Mouse (Mus musculus) ES-Bruce4 (cell line): Measurements from ENCODE around the gene Plau. TPM values are rescaled to one million over a fixed set of nuclear protein-coding genes. Genes with fewer than 3 reads are reported as not detected.

Experiments used
- H3K27ac ChIP-seq: 2 replicates; pipeline ENCODE4 v1.5.1; 2012; ENCODE audit warnings: low read length, inconsistent platforms; ENCODE audit not compliant: insufficient read depth
- H3K27me3 ChIP-seq: 2 replicates; pipeline ENCODE4 v1.6.1; 2012; ENCODE audit warnings: mild to moderate bottlenecking, low read length, inconsistent platforms; ENCODE audit not compliant: control insufficient read depth, poor library complexity, insufficient read depth, severe bottlenecking
- H3K36me3 ChIP-seq: 2 replicates; pipeline ENCODE4 v1.6.1; 2012; ENCODE audit warnings: inconsistent platforms, mild to moderate bottlenecking, low read length, moderate library complexity; ENCODE audit not compliant: control insufficient read depth, poor library complexity, insufficient read depth, severe bottlenecking
- H3K4me1 ChIP-seq: one replicate; pipeline ENCODE4 v1.8.1; 2011; ENCODE audit warnings: low read length; ENCODE audit not compliant: control insufficient read depth, insufficient read depth
- H3K4me3 ChIP-seq: 2 replicates; pipeline ENCODE4 v1.5.1; 2011; ENCODE audit warnings: low read depth, mild to moderate bottlenecking, low read length
- H3K9ac ChIP-seq: 2 replicates; pipeline ENCODE4 v1.6.1; 2012; ENCODE audit warnings: low read depth, mild to moderate bottlenecking, inconsistent platforms; ENCODE audit not compliant: poor library complexity, severe bottlenecking
- H3K9me3 ChIP-seq: replicated peaks from 2 replicates; pipeline ENCODE4 v1.6.1; 2012; ENCODE audit warnings: mild to moderate bottlenecking, low read length, inconsistent platforms; ENCODE audit not compliant: control insufficient read depth, poor library complexity, insufficient read depth, severe bottlenecking
- CTCF ChIP-seq: IDR thresholded peaks from one replicate; pipeline ENCODE4 v1.8.1; 2011; ENCODE audit warnings: low read depth, low read length
- EP300 ChIP-seq: IDR thresholded peaks from 2 replicates; pipeline ENCODE4 v1.6.1; 2011; ENCODE audit warnings: low read depth, low read length; ENCODE audit not compliant: insufficient read depth
- POLR2A ChIP-seq: IDR thresholded peaks from one replicate; pipeline ENCODE4 v1.8.1; 2011; ENCODE audit warnings: low read length; ENCODE audit not compliant: insufficient read depth
- polyA plus RNA-seq: library from polyadenylated mRNA; stranded (reverse); fragments of >200 nt; gene quantifications from 2 replicates; pipeline ENCODE4 v1.2.4, GENCODE M21; 2011; ENCODE audit warnings: low read depth; ENCODE audit not compliant: missing spikeins, insufficient read depth, insufficient read length

Plau gene
- polyA plus RNA-seq, 1 experiment, result 5.5 TPM

DNA sequence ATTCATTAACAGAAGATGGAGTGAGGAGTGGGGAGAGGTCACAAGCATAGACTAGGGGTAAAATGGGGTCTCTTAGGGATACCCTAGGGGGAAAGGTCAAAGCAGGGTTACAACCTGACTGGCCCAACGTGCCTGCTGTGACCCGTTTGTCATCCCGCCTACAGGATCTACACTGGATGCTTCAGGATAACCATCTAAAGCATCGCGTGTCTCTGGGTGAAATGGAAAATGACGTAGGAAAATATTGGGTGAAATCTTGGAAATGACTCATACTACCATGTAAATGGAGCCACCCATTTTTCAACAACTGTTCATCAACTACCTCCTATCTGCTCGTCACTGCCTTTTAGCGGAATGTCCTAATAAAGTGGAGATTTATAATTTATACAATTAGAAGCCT is 40.3 kb upstream of the Plau start:
- no peak overlapping the region for H3K4me3 ChIP-seq
- no peaks in the 10 kb centered on the region for H3K27me3 ChIP-seq
- H3K4me1 ChIP-seq, result no peaks in the 10 kb centered on the region
- H3K9ac ChIP-seq, result no peak overlapping the region
- H3K27ac ChIP-seq, result no peak overlapping the region
- H3K9me3 ChIP-seq, result no peaks in the 10 kb centered on the region
- TF ChIP-seq EP300 (no peak), CTCF (no peak), POLR2A (no peak)
- H3K36me3 ChIP-seq, result no peaks in the 10 kb centered on the region

DNA sequence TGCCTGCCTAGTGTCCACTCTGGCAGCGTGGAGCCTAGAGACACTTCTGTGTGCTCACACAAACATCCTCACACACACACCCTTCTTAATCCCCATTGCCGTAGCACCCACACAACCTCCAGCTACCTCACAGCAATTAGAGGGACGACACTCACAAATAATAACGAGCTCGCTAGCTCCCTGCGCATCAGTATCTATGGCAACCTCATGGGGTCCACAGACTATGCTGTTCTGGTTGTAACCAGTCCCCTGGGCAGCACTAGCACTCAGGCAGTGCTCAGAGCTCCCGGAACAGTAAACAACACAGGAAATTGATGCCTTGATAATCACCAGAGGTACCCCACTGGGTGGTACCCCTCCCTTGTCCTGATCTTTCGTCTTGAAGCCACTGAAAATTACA is 39.8 kb upstream of the Plau start:
- Histone ChIP-seq H3K4me1 (no peaks in the 10 kb centered on the region), H3K9me3 (no peaks in the 10 kb centered on the region), H3K27me3 (no peaks in the 10 kb centered on the region), H3K4me3 (no peak overlapping the region), H3K27ac (no peak overlapping the region), H3K9ac (no peak overlapping the region), H3K36me3 (no peaks in the 10 kb centered on the region)
- TF ChIP-seq CTCF (no peak), EP300 (no peak)

DNA sequence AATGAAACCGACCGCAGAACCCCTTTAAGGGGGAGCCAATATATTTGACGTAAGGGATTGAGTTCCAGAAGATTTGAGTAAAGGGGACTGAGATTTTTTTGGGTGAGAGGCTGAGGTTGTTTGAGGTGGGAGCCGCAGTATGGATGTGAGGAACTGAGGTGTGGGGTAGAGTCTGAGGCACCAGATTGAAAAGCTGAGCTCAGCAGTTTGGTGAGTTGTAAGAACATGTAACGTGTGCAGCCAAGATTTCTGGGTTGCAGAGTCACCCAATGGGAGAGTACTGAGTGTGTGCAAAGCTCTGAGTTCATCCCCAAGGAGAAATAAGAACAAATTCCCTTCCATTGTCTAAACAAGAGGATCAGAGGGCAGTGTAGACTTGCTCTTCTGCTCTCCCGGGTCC is 38.2 kb upstream of the Plau start:
- TF ChIP-seq POLR2A (no peak), EP300 (no peak), CTCF (no peak)
- Histone ChIP-seq H3K4me3 (no peak overlapping the region), H3K4me1 (no peaks in the 10 kb centered on the region), H3K9ac (no peak overlapping the region), H3K9me3 (no peaks in the 10 kb centered on the region), H3K27me3 (no peaks in the 10 kb centered on the region), H3K27ac (no peak overlapping the region), H3K36me3 (no peaks in the 10 kb centered on the region)

DNA sequence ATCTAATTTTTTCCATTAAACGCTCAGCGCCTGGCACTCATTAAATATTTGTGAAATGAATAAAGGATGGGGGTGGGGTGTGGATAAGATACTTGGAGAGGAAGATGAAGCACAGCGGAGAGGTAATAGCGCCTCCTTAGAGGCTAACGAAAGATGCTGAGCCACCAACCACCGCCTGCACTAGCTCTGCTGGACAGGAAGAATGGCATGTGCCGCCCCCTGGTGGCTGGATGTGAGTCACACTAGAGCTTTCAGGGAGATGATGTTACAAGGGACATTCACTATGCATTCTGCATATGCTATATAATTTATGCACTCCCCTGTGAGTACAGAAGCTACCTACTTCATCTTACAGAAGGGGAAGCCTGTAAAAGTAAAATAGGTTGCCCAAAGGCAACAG is 37.7 kb upstream of the Plau start:
- 0 out of 2 replicates have a peak, but pooled peaks have one; percentile 36 for TF ChIP-seq EP300
- peak; percentile 98 for TF ChIP-seq CTCF
- no peak for TF ChIP-seq POLR2A
- Histone ChIP-seq H3K9ac (no peak overlapping the region), H3K4me3 (no peak overlapping the region)

DNA sequence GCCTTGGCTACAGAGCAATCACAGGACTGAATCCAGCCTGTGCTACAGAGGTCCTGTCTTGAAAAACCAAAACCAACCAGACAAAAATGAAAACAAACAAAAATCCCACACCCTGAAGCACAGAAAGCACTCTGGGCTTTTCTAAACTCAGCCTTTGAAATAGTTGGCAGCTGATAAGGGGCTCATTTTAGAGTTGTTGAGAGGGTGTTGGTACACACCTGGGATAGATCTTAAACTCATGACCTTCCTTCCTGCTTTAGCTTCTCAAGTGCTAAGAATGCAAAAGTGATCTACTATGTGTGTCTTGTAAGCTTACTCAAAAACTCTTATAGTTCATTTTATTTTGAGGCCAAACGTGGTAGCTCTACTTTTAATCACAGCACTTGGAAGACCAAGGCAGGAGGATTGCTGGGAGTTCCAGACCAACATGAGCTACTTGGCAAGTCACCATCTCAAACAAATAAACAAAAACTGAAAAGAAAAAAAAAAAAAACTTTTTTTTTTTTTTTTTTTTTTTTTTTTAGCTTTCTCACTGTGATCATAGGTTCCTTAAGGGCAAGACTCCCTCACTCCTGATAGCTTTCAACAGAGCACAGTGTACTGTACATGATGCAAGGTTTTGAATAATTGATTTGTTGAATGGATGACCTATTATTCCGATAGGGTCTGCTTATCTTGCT is 33.4 kb upstream of the Plau start:
- TF ChIP-seq EP300 (no peak), CTCF (no peak), POLR2A (no peak)
- H3K36me3 ChIP-seq, result no peaks in the 10 kb centered on the region
- no peaks in the 10 kb centered on the region for H3K9me3 ChIP-seq
- H3K4me1 ChIP-seq, result no peaks in the 10 kb centered on the region
- H3K27ac ChIP-seq, result no peak overlapping the region
- no peaks in the 10 kb centered on the region for H3K27me3 ChIP-seq
- no peak overlapping the region for H3K4me3 ChIP-seq
- no peak overlapping the region for H3K9ac ChIP-seq

More for the DNA sequence above, 37.7 kb upstream of the Plau start:
- Histone ChIP-seq H3K27ac (no peak overlapping the region), H3K36me3 (no peaks in the 10 kb centered on the region), H3K4me1 (no peaks in the 10 kb centered on the region), H3K9me3 (no peaks in the 10 kb centered on the region), H3K27me3 (no peaks in the 10 kb centered on the region)

DNA sequence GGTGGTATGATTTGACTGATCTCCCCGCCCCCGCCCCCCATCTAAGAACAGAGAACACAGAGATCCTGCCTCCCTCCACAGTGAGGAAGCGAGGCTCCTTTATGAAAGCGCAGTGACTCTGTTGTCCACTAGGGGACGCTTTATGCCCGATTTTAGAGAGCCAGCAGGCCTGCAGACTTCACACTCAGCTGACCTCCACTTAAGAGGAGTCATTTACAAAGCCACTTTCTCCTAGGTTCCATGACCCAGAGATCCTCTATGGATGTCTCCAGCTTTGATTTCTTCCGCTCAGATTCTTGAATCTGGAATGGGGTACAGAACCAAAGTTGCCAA is 32.9 kb upstream of the Plau start:
- TF ChIP-seq CTCF (peak; percentile 95), EP300 (no peak), POLR2A (no peak)
- Histone ChIP-seq H3K27ac (no peak overlapping the region), H3K4me1 (no peaks in the 10 kb centered on the region), H3K4me3 (no peak overlapping the region), H3K9me3 (no peaks in the 10 kb centered on the region), H3K36me3 (no peaks in the 10 kb centered on the region), H3K27me3 (no peaks in the 10 kb centered on the region), H3K9ac (no peak overlapping the region)
